Mouse (Mus musculus): Measurements from ENCODE around the gene Serpine1. TPM values are rescaled to one million over a fixed set of nuclear protein-coding genes. Genes with fewer than 3 reads are reported as not detected.
A peak's percentile ranks its signal among the peaks of the same experiment; 100 is the strongest.

The Serpine1 gene
- polyA plus RNA-seq, 1 experiment from 2014 or later: 0.07 TPM

GRCm38 (mm10) chr5:137087410-137087809, 15.3 kb upstream of the Serpine1 start:
- no peaks in the 10 kb centered on the region for H3K36me3 ChIP-seq
- no peak for DNase-seq (ENCODE audit: low spot score)
- 92% methylated on average over 8 of the region's 8 CpGs for WGBS
- H3K9me3 ChIP-seq (replicated peaks): peaks cover 19% of the 10 kb centered on the region
- no peaks in the 10 kb centered on the region for H3K4me1 ChIP-seq
- no peak overlapping the region for H3K27ac ChIP-seq (replicated peaks)
- no peak overlapping the region for H3K4me3 ChIP-seq
- no peaks in the 10 kb centered on the region for H3K27me3 ChIP-seq (ENCODE audit: low read depth, poor library complexity, severe bottlenecking)

GRCm38 (mm10) chr5:137085731-137086130, 13.7 kb upstream of the Serpine1 start:
- 87% methylated on average over 3 of the region's 3 CpGs for WGBS
- Histone ChIP-seq H3K27me3 (ENCODE audit: low read depth, poor library complexity, severe bottlenecking) (no peaks in the 10 kb centered on the region), H3K9me3 (replicated peaks) (peaks cover 19% of the 10 kb centered on the region), H3K36me3 (no peaks in the 10 kb centered on the region), H3K4me3 (no peak overlapping the region), H3K4me1 (0 out of 2 replicates have a peak, but pooled peaks cover 2% of the 10 kb centered on the region), H3K27ac (replicated peaks) (no peak overlapping the region)
- no peak for DNase-seq (ENCODE audit: low spot score)

- no peaks in the 10 kb centered on the region for H3K36me3 ChIP-seq
- H3K4me1 ChIP-seq: 0 out of 2 replicates have a peak, but pooled peaks cover 2% of the 10 kb centered on the region
- 84% methylated on average over 6 of the region's 6 CpGs for WGBS
- no peak overlapping the region for H3K27ac ChIP-seq (replicated peaks)
- DNase-seq (ENCODE audit: low spot score): no peak
- peaks cover 19% of the 10 kb centered on the region for H3K9me3 ChIP-seq (replicated peaks)
- H3K4me3 ChIP-seq: no peak overlapping the region
- no peaks in the 10 kb centered on the region for H3K27me3 ChIP-seq (ENCODE audit: low read depth, poor library complexity, severe bottlenecking)
These were observed 13.0 kb upstream of the Serpine1 start for GRCm38 (mm10) chr5:137085021-137085420.

GRCm38 (mm10) chr5:137083051-137083450, 11.0 kb upstream of the Serpine1 start:
- Histone ChIP-seq H3K27ac (replicated peaks) (no peak overlapping the region), H3K9me3 (replicated peaks) (peaks cover 14% of the 10 kb centered on the region; the same call in 1 of the 2 replicates), H3K36me3 (no peaks in the 10 kb centered on the region), H3K27me3 (ENCODE audit: low read depth, poor library complexity, severe bottlenecking) (no peaks in the 10 kb centered on the region), H3K4me1 (0 out of 2 replicates have a peak, but pooled peaks cover 2% of the 10 kb centered on the region), H3K4me3 (no peak overlapping the region)
- no peak for DNase-seq (ENCODE audit: low spot score)
- 88% methylated on average over 4 of the region's 4 CpGs for WGBS

- 69% methylated on average over 5 of the region's 5 CpGs for WGBS
- H3K4me1 ChIP-seq: peaks cover 14% of the 10 kb centered on the region
- H3K27ac ChIP-seq (replicated peaks): no peak overlapping the region
- no peaks in the 10 kb centered on the region for H3K27me3 ChIP-seq (ENCODE audit: low read depth, poor library complexity, severe bottlenecking)
- no peaks in the 10 kb centered on the region for H3K36me3 ChIP-seq
- no peak for DNase-seq (ENCODE audit: low spot score)
- no peak overlapping the region for H3K4me3 ChIP-seq
- H3K9me3 ChIP-seq (replicated peaks): no peaks in the 10 kb centered on the region
These were observed 7.8 kb upstream of the Serpine1 start for GRCm38 (mm10) chr5:137079849-137080248.

- DNase-seq (ENCODE audit: low spot score): no peak
- Histone ChIP-seq H3K27me3 (ENCODE audit: low read depth, poor library complexity, severe bottlenecking) (no peaks in the 10 kb centered on the region), H3K9me3 (replicated peaks) (no peaks in the 10 kb centered on the region), H3K36me3 (no peaks in the 10 kb centered on the region), H3K4me3 (no peak overlapping the region), H3K4me1 (peaks cover 23% of the 10 kb centered on the region), H3K27ac (replicated peaks) (no peak overlapping the region)
- 70% methylated on average over 6 of the region's 6 CpGs for whole genome bisulfite sequencing
These were observed 6.5 kb upstream of the Serpine1 start for GRCm38 (mm10) chr5:137078616-137079015.

- WGBS: 81% methylated on average over 14 of the region's 14 CpGs
- H3K27ac ChIP-seq (replicated peaks): no peak overlapping the region
- H3K4me1 ChIP-seq: peaks cover 23% of the 10 kb centered on the region
- DNase-seq (ENCODE audit: low spot score): no peak
- H3K27me3 ChIP-seq (ENCODE audit: low read depth, poor library complexity, severe bottlenecking): no peaks in the 10 kb centered on the region; the same call in 1 of the 2 replicates
- H3K9me3 ChIP-seq (replicated peaks): no peaks in the 10 kb centered on the region
- no peak overlapping the region for H3K4me3 ChIP-seq
- no peaks in the 10 kb centered on the region for H3K36me3 ChIP-seq
These were observed 6.0 kb upstream of the Serpine1 start for GRCm38 (mm10) chr5:137078041-137078440.

GRCm38 (mm10) chr5:137077187-137077586, 5.1 kb upstream of the Serpine1 start:
- no peak for DNase-seq (ENCODE audit: low spot score)
- H3K9me3 ChIP-seq (replicated peaks): no peaks in the 10 kb centered on the region
- H3K4me3 ChIP-seq: no peak overlapping the region
- no peaks in the 10 kb centered on the region; the same call in 1 of the 2 replicates for H3K27me3 ChIP-seq (ENCODE audit: low read depth, poor library complexity, severe bottlenecking)
- H3K27ac ChIP-seq (replicated peaks): no peak overlapping the region
- no peaks in the 10 kb centered on the region for H3K36me3 ChIP-seq
- peaks cover 30% of the 10 kb centered on the region for H3K4me1 ChIP-seq
- 92% methylated on average over 7 of the region's 7 CpGs for WGBS

GRCm38 (mm10) chr5:137076191-137076930, 4.3 kb upstream of the Serpine1 start:
- Histone ChIP-seq H3K36me3 (no peaks in the 10 kb centered on the region), H3K9me3 (replicated peaks) (no peaks in the 10 kb centered on the region), H3K4me3 (no peak overlapping the region), H3K27me3 (ENCODE audit: low read depth, poor library complexity, severe bottlenecking) (no peaks in the 10 kb centered on the region; the same call in 1 of the 2 replicates), H3K4me1 (peaks cover 35% of the 10 kb centered on the region), H3K27ac (replicated peaks) (0 out of 2 replicates have a peak overlapping the region, but pooled peaks have one; percentile 42)
- DNase-seq (ENCODE audit: low spot score): peak; percentile 19
- WGBS: 43% methylated on average over 12 of the region's 12 CpGs

- Histone ChIP-seq H3K4me3 (no peak overlapping the region), H3K36me3 (no peaks in the 10 kb centered on the region), H3K4me1 (peaks cover 34% of the 10 kb centered on the region), H3K27ac (replicated peaks) (no peak overlapping the region), H3K27me3 (ENCODE audit: low read depth, poor library complexity, severe bottlenecking) (no peaks in the 10 kb centered on the region; the same call in 1 of the 2 replicates), H3K9me3 (replicated peaks) (no peaks in the 10 kb centered on the region)
- WGBS: 68% methylated on average over 6 of the region's 6 CpGs
- DNase-seq (ENCODE audit: low spot score): no peak
These were observed 3.7 kb upstream of the Serpine1 start for GRCm38 (mm10) chr5:137075726-137076125.

GRCm38 (mm10) chr5:137074191-137074651, 2.2 kb upstream of the Serpine1 start:
- H3K4me1 ChIP-seq: peaks cover 33% of the 10 kb centered on the region
- no peaks in the 10 kb centered on the region for H3K36me3 ChIP-seq
- H3K9me3 ChIP-seq (replicated peaks): no peaks in the 10 kb centered on the region
- H3K4me3 ChIP-seq: no peak overlapping the region
- H3K27ac ChIP-seq (replicated peaks): peak overlapping the region; percentile 34; the same call in 1 of the 2 replicates
- no peaks in the 10 kb centered on the region; the same call in 1 of the 2 replicates for H3K27me3 ChIP-seq (ENCODE audit: low read depth, poor library complexity, severe bottlenecking)
- 33% methylated on average over 6 of the region's 6 CpGs for WGBS
- no peak for DNase-seq (ENCODE audit: low spot score)

- WGBS: 95% methylated on average over 8 of the region's 8 CpGs
- Histone ChIP-seq H3K27ac (replicated peaks) (no peak overlapping the region), H3K4me1 (peaks cover 33% of the 10 kb centered on the region), H3K9me3 (replicated peaks) (no peaks in the 10 kb centered on the region), H3K27me3 (ENCODE audit: low read depth, poor library complexity, severe bottlenecking) (no peaks in the 10 kb centered on the region; the same call in 1 of the 2 replicates), H3K4me3 (no peak overlapping the region), H3K36me3 (no peaks in the 10 kb centered on the region)
- no peak for DNase-seq (ENCODE audit: low spot score)
These were observed 1.1 kb upstream of the Serpine1 start for GRCm38 (mm10) chr5:137073141-137073540.
